Mouse (Mus musculus) ES-Bruce4 (cell line): ENCODE measurements around the gene Csf2rb.

Source experiments
- CTCF ChIP-seq: IDR thresholded peaks from one replicate; pipeline ENCODE4 v1.8.1; 2011; ENCODE audit warnings: low read depth, low read length
- EP300 ChIP-seq: IDR thresholded peaks from 2 replicates; pipeline ENCODE4 v1.6.1; 2011; ENCODE audit warnings: low read depth, low read length; ENCODE audit not compliant: insufficient read depth

GRCm38 (mm10) chr15:78326747-78327146 is 1.2 kb downstream of the Csf2rb start:
- no peak for TF ChIP-seq CTCF
- TF ChIP-seq EP300, result no peak
